Mouse (Mus musculus): ENCODE results near the gene Naa50. TPM values are rescaled to one million over a fixed set of nuclear protein-coding genes. Genes with fewer than 3 reads are reported as not detected.
A peak's percentile ranks its signal among the peaks of the same experiment; 100 is the strongest.

Naa50 gene
- 10 to 100 TPM; 64.2 to 65.7 TPM for total RNA-seq (2021)
- long read RNA-seq, full-length matches to known transcripts: 74 of 82 reads
- long read RNA-seq, partial matches to known transcripts: 4 of 82 reads
- long read RNA-seq, other reads (novel, unspliced or antisense): 4 of 82 reads

DNA sequence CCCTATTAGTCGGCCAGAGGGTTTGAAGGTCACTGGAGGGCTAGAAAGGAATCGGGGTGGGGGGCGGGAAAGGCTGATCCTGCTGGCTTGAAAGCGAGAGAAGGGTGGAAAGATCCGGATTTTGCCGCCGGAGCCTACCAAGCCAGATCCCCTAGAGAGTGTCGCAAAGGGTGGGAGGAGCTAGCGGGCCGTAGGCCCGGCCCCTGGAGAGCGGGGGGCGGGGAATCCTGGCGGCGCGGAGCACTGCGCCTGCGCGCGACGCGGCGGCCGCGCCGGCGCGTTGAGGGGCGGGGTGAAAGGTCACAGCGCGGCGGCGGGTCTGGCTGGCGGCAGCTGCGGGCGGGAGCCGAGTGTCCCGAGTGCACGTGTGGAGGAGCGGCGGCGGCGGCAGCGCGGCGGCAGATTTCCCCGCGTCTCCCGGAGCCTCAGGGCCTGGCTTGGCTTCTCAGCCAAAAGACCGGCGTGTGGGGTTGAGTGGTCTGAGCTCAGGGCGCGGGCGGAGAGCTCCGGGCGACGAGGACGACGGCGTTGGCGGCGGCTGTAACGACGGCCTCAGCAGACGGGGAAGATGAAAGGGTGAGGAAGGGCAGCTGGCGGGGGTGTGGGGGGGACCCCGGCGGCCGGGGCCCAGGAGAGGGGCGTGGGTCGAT is at the start of gene Naa50, which contains the start of gene Atp6v1a:
TSS of gene Naa50 (plus strand) at position 295 of the 650 bp plus-strand sequence.
TSS of gene Atp6v1a (minus strand) at position 170 of the 650 bp plus-strand sequence.
- DNase-seq (ENCODE audit: low spot score in 2 of 2): peak; percentile 86 to 92

DNA sequence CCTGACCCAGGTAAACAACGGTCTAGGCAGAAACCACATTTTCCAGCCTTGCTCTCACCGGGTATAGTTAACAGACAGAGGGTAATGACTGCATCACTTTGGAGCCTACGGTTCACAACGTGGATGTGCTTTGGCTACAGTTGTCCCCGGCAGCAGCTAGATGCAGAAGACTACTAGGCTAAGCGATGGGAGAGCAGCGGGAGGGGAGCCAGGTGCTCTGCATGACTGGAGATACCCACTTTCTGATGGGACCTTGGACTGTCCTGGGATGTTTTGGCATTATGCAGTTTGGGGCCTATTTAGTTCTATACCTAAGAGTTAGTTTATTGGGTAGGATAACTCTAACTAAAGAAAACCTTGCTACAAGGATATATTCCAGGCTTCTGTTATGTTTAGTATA is 40.3 kb upstream of the Naa50 start:
- DNase-seq (ENCODE audit: low spot score in 2 of 2): no peak

DNA sequence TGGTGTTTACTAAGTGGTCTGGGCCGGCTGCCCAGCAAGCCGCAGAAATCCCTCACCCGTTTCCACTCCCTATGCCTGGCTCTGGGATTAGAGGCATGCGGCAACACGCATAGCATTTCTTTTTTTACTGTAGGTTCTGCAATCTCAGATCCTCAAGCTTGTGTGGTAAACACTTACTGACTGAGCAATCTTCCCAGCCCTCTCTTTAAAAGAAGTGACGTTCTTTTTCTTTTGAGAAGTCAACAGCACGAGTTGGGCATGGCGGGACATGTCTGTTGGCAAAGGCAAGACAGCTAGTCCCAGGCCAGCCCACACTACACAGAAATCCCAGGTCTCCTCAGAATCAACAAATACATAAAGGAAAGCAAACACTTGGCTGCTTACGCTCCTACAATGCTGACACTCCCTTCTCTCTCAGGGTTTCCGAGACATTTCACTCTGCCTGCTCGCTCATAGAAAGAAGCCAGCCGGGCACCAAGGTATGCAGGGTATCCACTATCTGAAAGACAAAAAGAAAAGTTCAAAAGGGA is 38.4 kb upstream of the Naa50 start:
- DNase-seq (ENCODE audit: low spot score in 2 of 2): no peak

DNA sequence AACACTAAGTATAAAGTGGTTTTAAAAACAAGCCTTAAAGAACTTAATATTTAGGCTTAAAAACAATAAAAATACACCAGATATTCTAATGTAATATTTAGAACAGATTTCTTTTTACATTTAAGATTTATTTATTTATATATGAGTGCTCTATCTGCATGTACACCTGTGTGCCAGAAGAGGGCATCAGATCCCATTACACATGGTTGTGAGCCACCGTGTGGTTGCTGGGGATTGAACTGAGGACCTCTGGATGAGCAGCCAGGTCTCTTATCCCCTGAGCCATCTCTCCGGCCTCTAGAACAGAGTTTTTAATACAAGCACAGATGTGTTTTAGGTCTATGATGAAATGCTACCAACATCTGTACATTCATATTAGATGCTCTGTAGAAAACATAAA is 36.7 kb upstream of the Naa50 start:
- no peak for DNase-seq (ENCODE audit: low spot score in 2 of 2)

DNA sequence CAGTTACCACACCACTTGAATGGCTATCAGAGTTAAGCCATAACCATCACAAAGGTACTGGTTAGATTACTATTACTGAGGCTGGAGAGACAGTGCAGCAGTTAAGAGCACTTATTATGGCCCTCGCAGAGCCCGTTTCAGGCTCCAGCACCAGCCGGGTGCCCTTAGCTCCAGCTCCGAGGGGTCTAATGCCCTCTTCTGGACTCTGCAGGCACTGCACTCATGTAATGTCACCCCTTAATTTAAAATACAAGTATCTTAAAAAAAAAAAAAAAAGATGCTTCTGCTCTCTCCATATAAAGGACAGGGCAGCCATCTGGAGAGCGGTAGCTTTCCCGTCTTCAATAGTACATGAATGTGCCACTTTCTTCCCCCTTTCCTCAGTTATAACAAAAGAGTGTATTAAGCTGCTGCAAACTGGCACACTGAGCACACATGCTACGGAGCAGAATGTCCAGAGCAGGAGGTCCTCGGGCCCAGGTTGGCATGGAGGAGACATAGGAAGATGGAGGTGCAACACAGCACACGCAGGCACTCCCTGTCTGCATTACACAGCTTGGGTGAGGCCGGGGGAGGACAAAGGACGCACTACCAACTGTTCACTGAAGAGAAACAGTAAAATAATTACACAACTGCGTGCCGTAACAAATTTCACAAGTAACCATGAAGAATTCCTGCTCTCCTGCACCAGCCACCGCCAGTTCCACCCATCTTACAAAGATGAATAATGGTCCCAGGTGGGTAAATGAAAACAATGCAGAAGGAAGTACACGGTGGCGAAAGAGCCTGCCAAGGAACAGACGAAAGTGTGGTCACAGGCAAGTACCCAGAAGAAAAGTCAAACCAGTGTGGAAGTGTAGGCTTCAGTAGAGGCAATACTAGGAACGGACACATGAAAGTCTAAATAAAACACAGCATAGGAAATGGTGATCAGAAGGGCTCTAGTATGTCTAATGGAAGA is 35.5 kb upstream of the Naa50 start:
- no peak for DNase-seq (ENCODE audit: low spot score in 2 of 2)

DNA sequence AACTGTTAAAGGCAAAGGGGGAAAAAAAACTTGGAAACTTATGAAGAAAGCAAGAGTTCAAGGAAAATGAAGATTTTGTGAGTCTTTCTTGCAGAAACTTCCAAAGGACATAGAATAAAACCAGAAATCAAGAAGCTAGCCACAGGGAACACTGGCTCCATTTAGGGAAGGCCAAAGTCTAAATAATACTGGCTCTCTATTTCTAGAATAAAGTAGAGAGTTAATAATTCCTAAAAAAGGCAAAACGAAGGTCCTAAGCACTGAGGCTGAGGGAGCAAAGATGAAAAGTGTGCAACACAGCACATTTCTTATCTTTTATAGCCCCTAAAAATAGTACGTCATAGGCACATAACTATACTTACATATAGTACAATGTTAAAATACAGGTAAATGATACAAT is 34.4 kb upstream of the Naa50 start:
- DNase-seq (ENCODE audit: low spot score in 2 of 2): no peak

DNA sequence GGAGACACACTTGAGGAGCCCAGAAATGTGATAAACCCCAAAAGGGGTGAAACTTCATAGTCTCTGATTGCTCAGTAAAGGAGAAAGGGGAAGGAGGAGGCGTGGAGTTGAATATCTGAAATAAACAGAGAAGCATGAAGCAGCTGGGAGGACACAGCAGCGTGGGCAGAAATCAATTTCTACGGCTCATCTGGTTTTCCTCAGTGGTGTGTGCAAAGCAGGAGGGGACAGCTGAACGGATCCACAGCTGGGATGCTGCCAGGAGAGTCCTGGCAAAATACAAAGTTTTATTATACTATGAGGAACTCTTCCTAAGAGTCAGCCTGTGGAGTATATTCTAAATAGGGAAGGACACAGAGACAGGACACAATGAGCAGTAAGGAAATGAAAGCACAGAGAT is 30.6 kb upstream of the Naa50 start:
- DNase-seq (ENCODE audit: low spot score in 2 of 2): peak; percentile 50 to 60

DNA sequence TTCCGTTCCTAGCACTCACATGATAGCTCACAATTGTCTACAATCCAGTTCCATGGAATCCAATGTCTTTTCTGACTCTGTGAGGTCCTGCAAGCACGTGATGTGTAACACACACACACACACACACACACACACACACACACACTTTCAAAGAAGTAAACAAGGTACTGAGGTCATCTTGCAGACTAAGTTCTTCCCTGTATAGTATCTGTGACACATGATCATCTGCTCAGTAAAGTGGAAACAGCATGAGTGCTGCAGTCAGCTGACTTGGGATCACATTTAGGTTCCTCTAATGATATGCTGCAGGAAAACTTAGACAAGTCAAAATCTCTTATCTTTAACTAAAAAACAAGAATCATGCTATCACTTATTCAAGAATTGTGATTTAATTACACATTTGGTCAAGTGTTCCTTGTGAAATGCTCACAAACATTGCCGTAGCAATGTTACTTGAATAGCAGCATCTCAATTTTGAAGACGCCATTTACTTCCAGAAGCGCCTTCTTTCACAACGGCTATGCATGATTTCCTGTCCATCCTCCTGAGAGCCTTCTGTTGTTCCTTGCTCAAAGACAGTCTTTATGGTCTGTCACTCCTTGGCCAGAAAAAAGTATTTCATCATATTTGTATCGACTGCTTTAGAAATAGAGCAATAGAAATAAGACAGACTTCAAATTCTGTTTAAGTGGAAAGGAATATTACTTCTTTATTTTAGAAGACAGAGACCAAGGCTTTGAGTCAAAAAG is 19.7 kb upstream of the Naa50 start:
- DNase-seq (ENCODE audit: low spot score in 2 of 2): no peak

DNA sequence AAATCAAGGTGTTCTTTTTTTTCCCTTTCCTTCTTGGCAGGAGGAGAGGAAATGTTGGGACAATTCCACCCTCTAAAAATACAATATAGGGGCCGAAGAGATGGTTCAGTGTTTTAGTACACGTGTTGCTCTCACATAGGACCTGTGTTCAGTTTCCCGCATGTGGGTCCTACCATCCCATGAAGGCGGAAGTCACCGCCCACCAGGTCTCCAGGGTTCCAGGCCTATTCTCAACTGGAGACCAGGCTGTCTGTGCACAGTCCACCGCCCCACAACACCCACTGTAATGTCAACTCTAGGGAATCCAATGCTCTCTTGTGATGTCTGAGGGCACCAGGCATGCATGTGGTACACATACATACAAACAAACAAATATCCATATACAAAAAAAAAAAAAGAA is 17.5 kb upstream of the Naa50 start:
- DNase-seq (ENCODE audit: low spot score in 2 of 2): no peak

DNA sequence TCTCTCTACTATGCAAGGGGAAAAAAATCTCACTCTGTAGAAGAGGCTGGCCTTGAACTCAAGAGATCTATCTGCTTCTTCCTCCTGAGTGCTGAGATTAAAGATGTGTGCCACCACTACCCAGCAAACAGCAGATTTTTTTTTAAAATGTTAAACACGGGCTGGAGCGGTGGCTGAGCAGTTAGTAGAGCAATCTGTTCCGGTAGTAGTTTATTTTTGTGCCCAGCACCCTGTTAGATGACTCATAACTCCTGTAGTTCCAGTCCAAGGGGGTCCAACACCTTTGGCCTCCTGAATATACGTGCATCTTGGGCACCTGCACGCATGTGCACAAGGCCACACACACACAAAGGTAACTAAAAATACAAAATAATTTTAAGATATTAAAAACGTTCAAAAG is 17.1 kb upstream of the Naa50 start:
- DNase-seq (ENCODE audit: low spot score in 2 of 2): no peak

DNA sequence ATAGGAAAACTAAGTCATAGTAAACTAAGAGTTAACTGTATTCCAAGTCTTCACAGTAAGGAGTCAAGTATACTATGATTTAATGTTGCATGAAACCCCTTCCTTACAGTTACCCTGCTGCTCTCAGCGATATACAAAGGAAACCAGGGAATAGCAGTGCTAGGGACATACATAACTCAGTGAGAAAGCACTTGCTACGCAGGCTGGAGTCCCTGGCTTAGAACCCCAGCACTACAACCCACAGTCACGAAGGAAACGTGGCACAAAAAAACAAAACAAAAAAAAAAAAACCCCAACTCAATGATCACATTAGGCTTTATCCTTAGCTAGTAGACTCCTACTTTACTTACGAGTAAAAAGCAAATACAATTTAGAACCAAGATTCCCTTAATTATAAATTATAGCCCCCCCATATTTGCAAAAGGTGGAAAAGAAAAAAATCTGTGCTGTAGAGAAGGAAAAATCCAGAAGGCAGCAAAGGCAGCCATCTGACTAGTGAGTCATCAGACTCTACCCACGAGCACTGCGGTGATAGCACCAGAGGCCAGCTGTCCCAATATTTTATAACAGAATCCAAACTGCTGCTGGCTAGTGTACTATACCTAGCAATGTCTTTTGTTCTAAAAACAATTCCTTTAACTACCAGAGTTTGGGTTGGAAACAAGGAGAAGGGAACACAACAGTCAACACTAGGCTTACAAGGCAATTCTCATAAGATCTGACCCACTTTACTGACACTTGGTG is 16.5 kb upstream of the Naa50 start:
- DNase-seq (ENCODE audit: low spot score in 2 of 2): peak; percentile 74 to 88

DNA sequence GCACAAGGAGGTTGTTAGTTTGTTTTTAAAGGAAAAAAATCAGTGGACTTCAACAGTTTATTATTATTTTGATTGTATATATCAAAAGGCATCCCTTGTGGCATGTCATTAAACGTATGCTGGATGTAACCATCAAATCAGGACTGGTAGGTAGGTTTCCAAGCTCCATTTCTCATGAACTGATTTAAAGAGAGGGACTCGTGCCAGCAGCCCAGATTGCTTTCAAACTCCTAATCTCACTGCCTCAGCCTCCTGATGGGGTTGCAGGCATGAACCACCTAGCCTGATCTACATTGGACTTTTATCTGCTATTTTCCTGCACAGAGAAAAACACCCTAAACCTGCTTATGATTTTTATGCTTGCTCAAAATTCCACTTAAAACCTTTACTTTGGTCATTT is 15.8 kb upstream of the Naa50 start:
- peak in 1 of 2 experiments; percentile 75 for DNase-seq (ENCODE audit: low spot score in 2 of 2)

DNA sequence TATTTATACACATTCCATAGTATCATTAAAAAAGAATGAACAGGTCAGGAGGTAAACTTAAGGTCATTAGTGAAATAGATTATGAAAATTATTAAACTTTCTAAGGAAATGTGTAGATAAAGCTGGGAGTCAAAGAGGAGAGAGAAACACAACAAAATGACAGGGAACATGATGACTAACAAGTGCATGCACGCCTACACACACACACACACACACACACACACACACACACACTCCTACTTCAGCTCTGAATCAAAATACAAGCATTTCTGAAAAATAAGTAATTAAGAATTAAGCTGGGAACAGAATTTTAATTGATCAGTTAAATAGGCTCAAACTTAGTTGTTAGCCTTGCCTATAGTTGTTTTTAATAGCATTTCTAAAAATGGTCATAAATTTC is 14.9 kb upstream of the Naa50 start:
- peak in 1 of 2 experiments; percentile 69 for DNase-seq (ENCODE audit: low spot score in 2 of 2)

DNA sequence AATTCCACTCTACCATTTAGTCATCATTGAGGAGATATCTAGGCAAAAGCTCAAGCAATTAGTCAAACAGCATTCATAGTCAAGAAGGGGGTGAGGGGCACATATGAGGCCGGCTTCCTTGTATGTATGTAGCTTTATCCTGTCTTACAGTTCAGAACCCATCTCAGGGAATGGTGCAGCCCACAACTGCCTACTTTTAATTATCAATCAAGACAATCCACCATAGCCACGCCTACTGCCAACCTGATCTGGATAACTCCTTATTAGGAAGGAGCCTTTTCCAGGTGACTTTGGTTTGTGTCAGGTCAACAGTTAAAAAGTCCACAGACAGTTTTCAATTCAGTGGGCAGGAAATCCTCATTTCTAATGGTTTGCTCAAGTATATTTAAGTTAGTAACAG is 14.2 kb upstream of the Naa50 start:
- DNase-seq (ENCODE audit: low spot score in 2 of 2): no peak

DNA sequence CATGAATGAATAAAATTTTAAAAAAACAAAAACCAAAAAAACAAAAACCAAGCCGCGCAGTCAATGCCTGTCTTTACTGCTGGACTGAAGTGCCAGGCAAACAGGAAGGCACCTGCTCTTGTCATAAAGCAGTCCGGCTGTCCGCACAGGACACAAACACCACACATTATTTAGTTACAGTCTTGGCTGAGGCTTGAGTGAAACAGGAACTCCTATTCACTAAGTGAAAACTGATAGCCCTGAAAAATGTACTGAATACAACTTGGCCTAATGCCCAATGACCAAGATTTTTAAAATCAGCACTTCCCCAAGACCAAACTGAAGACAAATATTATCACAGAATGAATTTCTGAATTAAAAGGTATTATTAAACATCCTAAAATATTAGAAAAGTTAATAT is 13.2 kb upstream of the Naa50 start:
- no peak for DNase-seq (ENCODE audit: low spot score in 2 of 2)

DNA sequence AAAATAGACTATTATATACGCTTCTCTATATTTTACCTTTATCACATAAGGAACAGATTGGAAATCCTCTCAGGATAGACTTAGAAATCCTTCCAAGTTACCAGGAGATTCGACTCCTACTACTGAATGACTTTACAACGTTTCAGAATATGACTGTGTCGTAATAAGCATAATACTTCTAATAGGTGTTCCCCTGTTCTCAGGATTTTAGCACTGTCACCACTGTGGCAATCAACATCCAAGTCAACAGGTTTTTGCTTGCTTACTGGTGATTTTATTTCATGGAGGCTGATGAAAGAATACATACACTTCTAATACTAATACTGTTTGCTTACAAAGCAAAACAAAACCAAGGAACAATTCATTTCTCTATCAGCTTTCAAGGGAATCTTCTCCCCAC is 7.3 kb upstream of the Naa50 start:
- DNase-seq (ENCODE audit: low spot score in 2 of 2): no peak

DNA sequence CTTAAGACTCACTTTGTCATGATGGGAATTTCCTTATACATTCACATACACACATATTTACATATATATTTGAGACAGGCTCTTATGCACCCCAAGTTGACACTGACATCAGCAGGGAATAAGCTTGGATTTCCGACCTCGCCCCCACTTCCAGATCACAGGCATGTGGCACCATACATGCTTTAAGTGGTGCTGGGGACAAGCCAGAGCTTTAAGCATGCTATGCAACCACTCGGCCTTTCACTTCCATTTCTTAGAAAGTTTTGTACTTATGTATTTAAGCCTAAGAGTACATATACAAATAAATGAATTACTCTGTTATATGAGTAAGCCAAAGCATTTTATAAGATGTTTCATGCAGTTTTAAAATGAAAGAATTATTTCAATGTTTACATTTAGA is 6.4 kb upstream of the Naa50 start:
- DNase-seq (ENCODE audit: low spot score in 2 of 2): no peak

DNA sequence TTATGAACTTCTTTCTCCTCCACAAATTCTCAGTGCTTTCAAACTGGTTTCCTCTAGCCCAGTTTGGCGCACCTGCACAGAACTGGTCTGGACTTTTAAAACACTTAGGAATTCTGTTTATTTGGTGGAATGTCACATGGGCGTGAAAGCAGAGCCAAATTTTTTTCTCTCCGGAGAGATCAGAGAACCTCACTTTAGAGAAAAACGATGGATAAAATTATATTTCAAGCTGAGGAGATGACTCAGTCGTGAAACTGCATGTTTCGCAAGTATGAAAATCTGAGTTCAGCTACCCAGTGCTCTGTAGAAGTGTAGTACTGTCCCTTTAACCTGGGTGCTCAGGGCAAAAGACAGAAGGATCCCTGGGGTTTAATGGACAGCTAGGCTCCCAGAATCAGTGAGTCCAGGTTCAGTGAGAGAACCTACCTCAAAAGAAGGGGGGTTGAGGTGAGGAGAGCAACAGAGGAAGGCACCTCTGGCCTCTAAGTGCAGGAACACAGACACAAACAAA is 3.1 kb upstream of the Naa50 start:
- no peak for DNase-seq (ENCODE audit: low spot score in 2 of 2)

DNA sequence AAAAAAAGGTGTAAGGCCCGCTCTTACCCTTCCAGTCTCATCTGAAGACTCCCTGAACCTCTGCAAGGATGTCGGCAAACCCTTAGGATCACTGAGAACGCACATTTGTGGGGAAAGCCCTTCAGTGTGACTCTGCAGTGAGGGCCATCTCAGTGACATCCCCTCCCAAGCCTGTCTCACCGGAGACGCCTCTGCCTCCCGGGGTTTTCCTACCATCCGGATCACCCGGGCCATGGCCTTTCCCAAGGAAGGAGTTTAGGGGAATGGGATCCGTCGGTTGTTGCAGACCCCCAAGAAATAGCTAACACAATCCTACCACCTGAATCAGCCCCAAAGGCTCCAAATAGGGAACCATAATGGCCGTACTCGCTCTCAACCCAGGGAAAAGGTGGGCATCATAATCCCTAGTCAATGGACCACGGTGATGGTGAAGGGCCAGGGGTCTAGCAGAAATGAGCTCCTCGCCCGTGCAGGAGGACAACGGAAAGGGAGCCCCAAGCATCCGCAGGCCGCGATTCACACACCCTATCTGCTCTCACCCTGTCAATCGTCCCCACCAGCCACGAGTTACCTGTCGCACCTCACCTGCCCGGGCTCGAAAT is 1.2 kb upstream of the Naa50 start:
- no peak for DNase-seq (ENCODE audit: low spot score in 2 of 2)

DNA sequence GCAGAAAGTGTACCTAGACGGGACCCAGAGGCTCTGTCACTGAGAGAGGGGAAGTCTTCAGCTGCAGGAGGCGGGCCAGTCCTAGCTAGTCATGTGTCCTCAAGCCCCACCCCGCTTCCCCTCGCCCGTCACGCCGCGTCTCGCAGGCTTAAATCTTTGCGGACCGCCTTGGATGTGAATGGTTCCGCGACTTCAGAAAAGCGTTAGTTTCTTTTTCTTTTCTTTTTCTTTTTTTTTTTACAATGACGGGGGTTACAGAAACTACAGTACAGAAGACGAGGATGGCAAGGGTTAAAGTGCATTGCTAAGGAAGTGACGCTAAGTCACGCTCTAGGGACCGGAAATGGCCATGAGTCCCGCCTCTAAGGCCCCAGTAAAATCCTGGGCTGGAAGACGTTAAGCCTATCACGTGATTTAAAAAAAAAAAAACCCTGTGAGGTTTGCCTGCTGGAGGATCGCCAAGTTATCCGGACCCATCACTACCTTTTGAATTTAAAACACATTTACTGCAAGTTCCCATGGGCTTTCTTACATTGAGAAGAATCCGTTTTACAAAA is 573 bp upstream of the Naa50 start:
- peak; percentile 82 to 93 for DNase-seq (ENCODE audit: low spot score in 2 of 2)

Data from layer of hippocampus, adult 18-20 months (tissue).